In the genomic region with DNA sequence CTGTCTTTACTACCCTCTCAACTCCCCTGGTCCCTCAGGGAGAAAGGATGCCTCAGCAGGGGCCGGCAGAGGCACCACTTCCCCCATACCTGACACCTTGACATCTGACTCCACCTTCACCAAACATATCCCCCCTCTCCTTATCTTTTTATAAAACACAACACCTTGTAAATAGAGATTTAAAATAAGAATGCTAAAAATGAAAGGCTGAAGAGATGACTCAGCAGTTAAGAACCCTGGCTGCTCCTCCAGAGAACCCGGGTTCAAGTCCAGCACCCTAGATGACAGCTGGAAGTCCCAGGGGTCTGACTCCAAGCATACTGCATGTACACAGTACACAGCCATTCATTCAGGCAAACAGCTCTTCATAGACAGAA, we compare ENCODE assay signal across 17 mouse cellular contexts. TPM values are rescaled to one million over a fixed set of nuclear protein-coding genes. Genes with fewer than 3 reads are reported as not detected.
DNase-seq lines count a peak whose midpoint lies in the region; ATAC-seq lines count a peak whose summit lies in the region.
"Had no signal": no experiment of that assay in that cellular context is flagged by ENCODE, and none has a peak within 500 bp of the region (broad histone marks: within the 10 kb centered on the region; RNA-seq: fewer than 3 reads in every experiment).

No protein-coding gene starts in this region.

- H3K4me2 ChIP-seq in lung, embryonic 15.5 days: peak overlapping the region; percentile 16; the same call in 1 of the 2 replicates
- H3K4me2 ChIP-seq in liver, embryonic 16.5 days (ENCODE audit: low read depth, low read length): peak overlapping the region; percentile 66

- H3K36me3 ChIP-seq in heart, embryonic 10.5 days: peaks cover 7% of the 10 kb centered on the region
- H3K36me3 ChIP-seq in lung, embryonic 15.5 days: peaks cover 7% of the 10 kb centered on the region; the same call in 1 of the 2 replicates
- peaks cover 11% of the 10 kb centered on the region for H3K36me3 ChIP-seq in embryonic facial prominence, embryonic 10.5 days (replicated peaks)
- H3K36me3 ChIP-seq in liver, embryonic 16.5 days (ENCODE audit: control insufficient read depth, insufficient read depth): peaks cover 6% of the 10 kb centered on the region

- peak overlapping the region; percentile 25; the same call in 1 of the 2 replicates for H3K4me3 ChIP-seq in heart, embryonic 10.5 days
- H3K4me3 ChIP-seq in lung, embryonic 15.5 days: no peak overlapping the region
- H3K4me3 ChIP-seq in embryonic facial prominence, embryonic 10.5 days: peak overlapping the region; percentile 26; the same call in 1 of the 2 replicates
- peak overlapping the region; percentile 40 for H3K4me3 ChIP-seq in liver, embryonic 16.5 days (ENCODE audit: low read depth, low read length)

- no peaks in the 10 kb centered on the region for H3K9me3 ChIP-seq in heart, embryonic 10.5 days
- H3K9me3 ChIP-seq in lung, embryonic 15.5 days: no peaks in the 10 kb centered on the region
- no peaks in the 10 kb centered on the region for H3K9me3 ChIP-seq in embryonic facial prominence, embryonic 10.5 days
- H3K9me3 ChIP-seq in liver, embryonic 16.5 days (replicated peaks; ENCODE audit: control insufficient read depth, low read length): no peaks in the 10 kb centered on the region

- peak overlapping the region; percentile 82 for H3K27ac ChIP-seq in heart, embryonic 10.5 days
- H3K27ac ChIP-seq in lung, embryonic 15.5 days: no peak overlapping the region
- H3K27ac ChIP-seq in embryonic facial prominence, embryonic 10.5 days (replicated peaks): peak overlapping the region; percentile 77
- peak overlapping the region; percentile 93 for H3K27ac ChIP-seq in liver, embryonic 16.5 days (ENCODE audit: low read length)

- no peak for ATAC-seq in lung, embryonic 15.5 days (ENCODE audit: borderline replicate concordance, extremely low read depth, low FRiP score, low TSS enrichment)
- no peak for ATAC-seq in liver, embryonic 16.5 days (ENCODE audit: low read depth)
- ATAC-seq: forebrain, postnatal 0 days had no signal

- 52% methylated on average over 2 of the region's 2 CpGs for WGBS in heart, embryonic 10.5 days
- 40% methylated on average over 2 of the region's 2 CpGs for WGBS in lung, embryonic 15.5 days
- 50% methylated on average over 2 of the region's 2 CpGs for WGBS in embryonic facial prominence, embryonic 10.5 days
- 19% methylated on average over 2 of the region's 2 CpGs for WGBS in liver, embryonic 16.5 days (ENCODE audit: insufficient replicate concordance)

- peak overlapping the region; percentile 13; the same call in 1 of the 2 replicates for H3K9ac ChIP-seq in lung, embryonic 15.5 days
- H3K9ac ChIP-seq in liver, embryonic 16.5 days (ENCODE audit: low read depth, low read length): peak overlapping the region; percentile 91
- H3K9ac ChIP-seq: forebrain, postnatal 0 days had no signal

- H3K27me3 ChIP-seq in heart, embryonic 10.5 days (ENCODE audit: insufficient read depth, poor library complexity, severe bottlenecking): no peaks in the 10 kb centered on the region
- no peaks in the 10 kb centered on the region for H3K27me3 ChIP-seq in lung, embryonic 15.5 days
- no peaks in the 10 kb centered on the region for H3K27me3 ChIP-seq in embryonic facial prominence, embryonic 10.5 days (replicated peaks; ENCODE audit: low read depth, poor library complexity, severe bottlenecking)
- H3K27me3 ChIP-seq in liver, embryonic 16.5 days (ENCODE audit: control insufficient read depth, insufficient read depth, low read depth, low read length): no peaks in the 10 kb centered on the region

- intact Hi-C loops in heart, postnatal 10 days (cut with DNase I): no loop called here

- peaks cover 57% of the 10 kb centered on the region for H3K4me1 ChIP-seq in heart, embryonic 10.5 days
- peaks cover 23% of the 10 kb centered on the region for H3K4me1 ChIP-seq in lung, embryonic 15.5 days
- peaks cover 50% of the 10 kb centered on the region for H3K4me1 ChIP-seq in embryonic facial prominence, embryonic 10.5 days
- H3K4me1 ChIP-seq in liver, embryonic 16.5 days (ENCODE audit: control insufficient read depth, low read depth, low read length): peaks cover 52% of the 10 kb centered on the region

- DNase-seq in heart, embryonic 10.5 days (ENCODE audit: low spot score): no peak
- no peak for DNase-seq in heart, postnatal 10 days
- no peak for DNase-seq in lung, postnatal 36 days
- DNase-seq in embryonic facial prominence, embryonic 10.5 days (ENCODE audit: low spot score): no peak
- no peak for DNase-seq in thymus, postnatal 14 days
- DNase-seq in cerebellum, adult 11-12 months: no peak
- DNase-seq: adrenal gland, postnatal 25 days; cerebellum, adult 18-20 months; forebrain, postnatal 0 days; heart, adult 18-20 months; kidney, adult 11 months; left cerebral cortex, postnatal 4 days had no signal

RNA-seq across cellular contexts. Expression of gene Hsp90aa1, which starts 3.4 kb away (rescaled TPM):
- 620 and 1,082 TPM in 2 replicates for polyA plus RNA-seq in heart, embryonic 10.5 days (2016; fragmentation: Nextera tagmentation; extraction: Ambion mirVana)
- total RNA-seq in heart, postnatal 10 days (2021): 100 to 1,000 TPM; 176 to 182 TPM
- polyA plus RNA-seq in lung, embryonic 15.5 days (2015; fragmentation: Nextera tagmentation; extraction: Ambion mirVana): 825 and 899 TPM in 2 replicates
- polyA plus RNA-seq in embryonic facial prominence, embryonic 10.5 days (2016; fragmentation: Nextera tagmentation; extraction: Ambion mirVana): 1,072 and 1,177 TPM in 2 replicates
- polyA plus RNA-seq in liver, embryonic 16.5 days (2015; fragmentation: Nextera tagmentation; extraction: Ambion mirVana): 431 and 513 TPM in 2 replicates

RNA-seq across cellular contexts. Expression of gene 1700001K19Rik, which starts 16.7 kb away (rescaled TPM):
- polyA plus RNA-seq in heart, embryonic 10.5 days (2016; fragmentation: Nextera tagmentation; extraction: Ambion mirVana): 0.15 TPM in 1 of 2 replicates, not detected in the other
- not detected for total RNA-seq in heart, postnatal 10 days (2021)
- polyA plus RNA-seq in lung, embryonic 15.5 days (2015; fragmentation: Nextera tagmentation; extraction: Ambion mirVana): not detected in 2 replicates
- polyA plus RNA-seq in embryonic facial prominence, embryonic 10.5 days (2016; fragmentation: Nextera tagmentation; extraction: Ambion mirVana): 0.16 TPM in 1 of 2 replicates, not detected in the other
- polyA plus RNA-seq in liver, embryonic 16.5 days (2015; fragmentation: Nextera tagmentation; extraction: Ambion mirVana): not detected in 2 replicates
- total RNA-seq: adrenal gland, postnatal 25 days; forebrain, postnatal 0 days; heart, adult 18-20 months; layer of hippocampus, adult 8-10 months; left cerebral cortex, postnatal 4 days; megakaryocyte-erythroid progenitor cell, adult 5-6 weeks had no signal
- polyA plus RNA-seq: forebrain, postnatal 0 days; small intestine, adult 2 months had no signal

RNA-seq across cellular contexts. Expression of gene Wdr20, which starts 38.6 kb away (rescaled TPM):
- polyA plus RNA-seq in heart, embryonic 10.5 days (2016; fragmentation: Nextera tagmentation; extraction: Ambion mirVana): 15.4 and 21.6 TPM in 2 replicates
- 10 to 100 TPM; 29.0 to 34.0 TPM for total RNA-seq in heart, postnatal 10 days (2021)
- polyA plus RNA-seq in lung, embryonic 15.5 days (2015; fragmentation: Nextera tagmentation; extraction: Ambion mirVana): 21.3 and 23.5 TPM in 2 replicates
- 22.4 and 24.1 TPM in 2 replicates for polyA plus RNA-seq in embryonic facial prominence, embryonic 10.5 days (2016; fragmentation: Nextera tagmentation; extraction: Ambion mirVana)
- 8.4 and 9.3 TPM in 2 replicates for polyA plus RNA-seq in liver, embryonic 16.5 days (2015; fragmentation: Nextera tagmentation; extraction: Ambion mirVana)
